Mouse (Mus musculus) forebrain, embryonic 11.5 days (tissue): ENCODE measurements at regions not wholly inside any gene's neighbourhood (a gene's known extent, or its start where the extent isn't known, plus 50 kb on each side); places are given as distances from the start of the nearest gene placed in this dataset.

Experiments
- ATAC-seq: fragments of 200-750 bp; cut with Nextera tagmentation; replicated peaks from 2 replicates; pipeline ENCODE4 v1.8.0; 2017; ENCODE audit warnings: moderate TSS enrichment; ENCODE audit not compliant: low FRiP score
- DNase-seq: peaks from one replicate; pipeline ENCODE4 v3.0.0-alpha.2; 2017; ENCODE audit warnings: low spot score
- H3K27ac ChIP-seq: fragments of 300-500 bp; sonication (generic); 2 replicates; pipeline ENCODE4 v1.5.1; 2014; ENCODE audit warnings: low read depth, low read length
- H3K27me3 ChIP-seq: fragments of 300-500 bp; sonication (generic); 2 replicates; pipeline ENCODE4 v1.6.1; 2014; ENCODE audit warnings: mild to moderate bottlenecking, low read length, mixed read lengths; ENCODE audit not compliant: control insufficient read depth, insufficient read depth
- H3K36me3 ChIP-seq: fragments of 300-500 bp; sonication (generic); 2 replicates; pipeline ENCODE4 v1.6.1; 2014; ENCODE audit warnings: mild to moderate bottlenecking, low read length, moderate library complexity, mixed read lengths; ENCODE audit not compliant: control insufficient read depth, insufficient read depth
- H3K4me1 ChIP-seq: fragments of 300-500 bp; sonication (generic); replicated peaks from 2 replicates; pipeline ENCODE4 v1.6.1; 2014; ENCODE audit warnings: low read length, mixed read lengths; ENCODE audit not compliant: control insufficient read depth, insufficient read depth
- H3K4me2 ChIP-seq: fragments of 300-500 bp; sonication (generic); 2 replicates; pipeline ENCODE4 v1.6.1; 2014; ENCODE audit warnings: low read depth, mild to moderate bottlenecking, low read length, moderate library complexity, mixed read lengths; ENCODE audit not compliant: severe bottlenecking
- H3K4me3 ChIP-seq: fragments of 300-500 bp; sonication (generic); 2 replicates; pipeline ENCODE4 v1.5.1; 2014; ENCODE audit warnings: low read depth, low read length
- H3K9ac ChIP-seq: fragments of 300-500 bp; sonication (generic); 2 replicates; pipeline ENCODE4 v1.6.1; 2014; ENCODE audit warnings: low read length
- H3K9me3 ChIP-seq: fragments of 300-500 bp; sonication (generic); 2 replicates; pipeline ENCODE4 v1.6.1; 2016; ENCODE audit warnings: low read length, mixed read lengths; ENCODE audit not compliant: control insufficient read depth
- WGBS: fragments of 180-500 bp; shearing (Covaris S2); extraction: QIAGEN DNeasy Blood & Tissue Kit; methylation state at CpG from one replicate; pipeline ENCODE4 v1.1.7; 2014; 5-methylcytosine and 5-hydroxymethylcytosine counted together

GRCm38 (mm10) chr8:126733307-126733706 lies 139.5 kb upstream of the Irf2bp2 start:
- H3K9me3 ChIP-seq: no peaks in the 10 kb centered on the region
- no peak overlapping the region for H3K27ac ChIP-seq
- ATAC-seq: peak; percentile 29; the same call in 1 of the 2 replicates
- H3K4me2 ChIP-seq: no peak overlapping the region
- H3K9ac ChIP-seq: no peak overlapping the region
- H3K36me3 ChIP-seq: no peaks in the 10 kb centered on the region
- WGBS: 45% methylated on average over 7 of the region's 7 CpGs
- no peak overlapping the region for H3K4me3 ChIP-seq
- no peaks in the 10 kb centered on the region for H3K27me3 ChIP-seq
- H3K4me1 ChIP-seq: peaks cover 14% of the 10 kb centered on the region; the same call in 1 of the 2 replicates
- DNase-seq: peak; percentile 53

DNA sequence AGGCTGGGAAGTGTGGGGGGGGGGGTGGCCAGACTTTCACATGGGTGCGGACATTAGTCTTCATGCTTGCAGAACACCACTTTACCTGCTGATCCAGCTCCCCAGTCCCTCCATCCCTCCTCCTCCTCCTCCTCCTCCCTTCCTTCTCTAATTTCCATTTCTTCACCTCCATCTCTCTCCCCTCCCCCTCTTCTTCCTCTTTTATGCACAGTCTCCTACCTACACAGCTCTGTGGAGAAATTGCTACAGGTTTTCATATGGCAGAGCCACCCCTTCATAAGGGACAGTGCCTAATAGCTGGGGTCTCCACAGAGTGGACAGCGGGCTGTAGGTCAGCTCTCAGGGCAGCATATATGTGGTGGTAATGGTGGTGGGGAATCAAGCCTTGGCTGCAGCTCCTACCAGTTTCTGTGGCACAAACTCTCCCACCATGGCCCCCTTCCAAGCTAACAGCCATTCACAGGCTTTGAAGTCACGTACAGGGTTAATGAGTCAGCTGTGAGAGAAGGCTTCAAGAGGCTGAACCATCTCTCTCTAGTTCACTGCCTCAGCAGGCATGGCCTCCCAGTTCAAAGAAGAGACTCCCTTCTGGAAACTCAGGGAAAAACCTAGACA lies 136.3 kb upstream of the Irf2bp2 start:
- no peaks in the 10 kb centered on the region for H3K9me3 ChIP-seq
- 90% methylated on average over 3 of the region's 3 CpGs for WGBS
- H3K9ac ChIP-seq: no peak overlapping the region
- no peak overlapping the region for H3K27ac ChIP-seq
- peaks cover 4% of the 10 kb centered on the region; the same call in 1 of the 2 replicates for H3K4me1 ChIP-seq
- no peak overlapping the region for H3K4me2 ChIP-seq
- H3K27me3 ChIP-seq: no peaks in the 10 kb centered on the region
- DNase-seq: no peak
- no peak for ATAC-seq
- H3K4me3 ChIP-seq: no peak overlapping the region
- H3K36me3 ChIP-seq: no peaks in the 10 kb centered on the region

GRCm38 (mm10) chr8:126728987-126729632 lies 135.3 kb upstream of the Irf2bp2 start:
- H3K9me3 ChIP-seq: no peaks in the 10 kb centered on the region
- no peaks in the 10 kb centered on the region for H3K36me3 ChIP-seq
- H3K4me2 ChIP-seq: no peak overlapping the region
- no peak overlapping the region for H3K9ac ChIP-seq
- no peak overlapping the region for H3K27ac ChIP-seq
- ATAC-seq (no peak), DNase-seq (no peak)
- peaks cover 4% of the 10 kb centered on the region; the same call in 1 of the 2 replicates for H3K4me1 ChIP-seq
- WGBS: 85% methylated on average over 12 of the region's 12 CpGs
- H3K27me3 ChIP-seq: no peaks in the 10 kb centered on the region
- no peak overlapping the region for H3K4me3 ChIP-seq

DNA sequence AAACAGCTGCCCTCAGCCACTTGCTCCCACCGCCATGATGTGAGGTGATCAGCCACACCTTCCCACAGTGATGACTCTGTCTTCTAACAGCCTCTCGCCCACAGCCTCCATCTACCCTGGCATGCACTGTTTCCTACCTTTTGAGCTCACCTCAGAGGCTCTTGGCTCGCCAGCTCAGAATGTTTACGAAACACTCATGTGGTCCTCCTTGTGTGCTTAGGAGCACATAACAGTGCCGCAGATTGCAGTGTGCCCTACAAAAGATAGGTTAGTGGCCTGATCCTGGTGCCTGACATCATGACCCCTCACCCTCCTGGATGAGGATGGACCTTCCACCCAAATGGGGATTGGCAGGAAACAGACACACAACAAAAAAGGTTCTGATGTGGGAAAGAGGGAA lies 134.3 kb upstream of the Irf2bp2 start:
- 90% methylated on average over 5 of the region's 5 CpGs for WGBS
- ATAC-seq (no peak), DNase-seq (no peak)
- H3K4me2 ChIP-seq: no peak overlapping the region
- H3K36me3 ChIP-seq: no peaks in the 10 kb centered on the region
- no peak overlapping the region for H3K4me3 ChIP-seq
- peaks cover 1% of the 10 kb centered on the region; the same call in 1 of the 2 replicates for H3K4me1 ChIP-seq
- H3K9ac ChIP-seq: no peak overlapping the region
- H3K9me3 ChIP-seq: no peaks in the 10 kb centered on the region
- H3K27ac ChIP-seq: no peak overlapping the region
- H3K27me3 ChIP-seq: no peaks in the 10 kb centered on the region

- H3K9me3 ChIP-seq: no peaks in the 10 kb centered on the region
These were observed 133.3 kb upstream of the Irf2bp2 start for GRCm38 (mm10) chr8:126727068-126727467.

DNA sequence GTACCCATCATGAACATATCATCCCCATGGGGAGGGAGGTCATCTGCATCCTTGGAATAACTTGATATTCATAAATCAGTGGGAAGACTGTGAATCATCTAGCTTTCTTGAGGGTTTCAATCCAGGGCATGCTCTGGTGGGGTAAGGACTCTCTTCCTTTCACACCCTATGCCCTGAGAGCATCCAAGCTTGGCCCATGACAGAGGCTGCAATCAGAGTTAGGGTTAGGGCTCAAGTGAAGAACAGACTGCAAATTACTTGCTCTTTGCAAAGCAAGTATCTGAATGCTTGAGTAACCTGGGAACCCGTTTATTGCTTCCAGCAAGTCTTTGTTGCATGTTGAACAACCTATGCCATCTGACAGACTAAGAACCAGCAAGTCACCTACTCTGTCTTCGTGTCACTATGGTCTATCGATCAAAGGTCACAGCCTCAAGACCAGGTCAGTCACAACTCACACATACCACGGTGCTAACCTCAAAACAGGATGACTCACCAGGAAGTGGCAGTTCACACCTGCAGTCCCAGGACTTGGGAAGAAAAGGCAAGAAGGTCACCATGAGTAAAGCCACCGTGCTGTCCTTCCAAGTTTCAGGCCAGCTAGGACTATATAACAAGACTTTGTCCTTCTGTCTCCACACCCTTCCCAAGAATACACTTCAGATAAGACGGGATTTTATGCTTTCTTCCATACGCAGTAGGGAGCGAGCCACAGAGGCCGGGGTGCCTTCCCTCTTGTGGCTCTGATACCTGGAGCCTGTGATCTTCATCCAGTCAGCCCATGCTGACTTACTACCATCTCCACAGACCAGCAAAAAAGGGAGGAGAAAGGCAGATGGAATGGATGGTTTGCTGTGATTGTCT lies 129.7 kb upstream of the Irf2bp2 start:
- Histone ChIP-seq H3K9me3 (no peaks in the 10 kb centered on the region), H3K4me1 (no peaks in the 10 kb centered on the region), H3K9ac (no peak overlapping the region), H3K27ac (no peak overlapping the region), H3K36me3 (no peaks in the 10 kb centered on the region), H3K27me3 (no peaks in the 10 kb centered on the region), H3K4me3 (no peak overlapping the region), H3K4me2 (no peak overlapping the region)
- 92% methylated on average over 9 of the region's 9 CpGs for WGBS
- no peak for DNase-seq
- no peak for ATAC-seq

More at GRCm38 (mm10) chr8:126727068-126727467, 133.3 kb upstream of the Irf2bp2 start:
- H3K27me3 ChIP-seq: no peaks in the 10 kb centered on the region
- no peak overlapping the region for H3K27ac ChIP-seq
- no peaks in the 10 kb centered on the region for H3K36me3 ChIP-seq
- no peak overlapping the region for H3K9ac ChIP-seq
- 96% methylated on average over 2 of the region's 2 CpGs for WGBS
- H3K4me3 ChIP-seq: no peak overlapping the region
- no peaks in the 10 kb centered on the region for H3K4me1 ChIP-seq
- H3K4me2 ChIP-seq: no peak overlapping the region
- DNase-seq (no peak), ATAC-seq (no peak)

DNA sequence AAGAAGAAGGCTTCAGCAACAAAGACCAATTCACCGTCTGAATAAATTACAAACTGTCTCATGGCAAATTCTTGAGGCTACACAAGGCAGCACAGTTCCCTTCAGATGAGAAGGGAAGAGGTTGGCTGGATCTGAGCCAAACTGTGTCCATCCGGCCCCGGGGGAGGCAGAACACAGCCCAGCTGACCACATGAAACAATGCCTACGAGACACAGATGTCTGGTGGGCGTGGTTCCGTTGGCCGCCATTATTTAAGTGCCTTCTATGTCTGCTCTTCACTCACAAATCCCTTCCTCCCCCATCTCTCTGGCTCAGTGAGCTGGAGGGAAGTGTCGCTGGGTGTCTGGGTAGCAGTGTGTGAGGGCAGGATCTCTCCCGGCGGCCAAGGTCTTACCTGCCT lies 127.8 kb upstream of the Irf2bp2 start:
- 89% methylated on average over 10 of the region's 10 CpGs for WGBS
- DNase-seq (no peak), ATAC-seq (no peak)
- Histone ChIP-seq H3K36me3 (no peaks in the 10 kb centered on the region), H3K27ac (no peak overlapping the region), H3K4me2 (no peak overlapping the region), H3K4me1 (no peaks in the 10 kb centered on the region), H3K4me3 (no peak overlapping the region), H3K27me3 (no peaks in the 10 kb centered on the region), H3K9me3 (no peaks in the 10 kb centered on the region), H3K9ac (no peak overlapping the region)

- no peaks in the 10 kb centered on the region for H3K36me3 ChIP-seq
- no peaks in the 10 kb centered on the region for H3K27me3 ChIP-seq
- no peak for DNase-seq
- no peaks in the 10 kb centered on the region for H3K9me3 ChIP-seq
- no peak overlapping the region for H3K9ac ChIP-seq
- no peaks in the 10 kb centered on the region for H3K4me1 ChIP-seq
- ATAC-seq: no peak
- WGBS: 91% methylated on average over 4 of the region's 4 CpGs
- H3K27ac ChIP-seq: no peak overlapping the region
- H3K4me2 ChIP-seq: no peak overlapping the region
- no peak overlapping the region for H3K4me3 ChIP-seq
These were observed 126.8 kb upstream of the Irf2bp2 start for GRCm38 (mm10) chr8:126720473-126721145.
